Mouse (Mus musculus) thymus, adult 2 months (tissue): Measurements from ENCODE around the gene Gm35315.

ENCODE experiments used
- CTCF ChIP-seq: fragments of 200-500 bp; IDR thresholded peaks from 2 replicates; pipeline ENCODE4 v1.5.1; 2012; ENCODE audit warnings: mild to moderate bottlenecking, control low read depth, low read length, moderate library complexity, borderline replicate concordance; ENCODE audit not compliant: control insufficient read depth, poor library complexity, insufficient read depth; ENCODE audit errors: extremely low read depth
- POLR2A ChIP-seq: fragments of 200-500 bp; IDR thresholded peaks from 2 replicates; pipeline ENCODE4 v1.6.1; 2012; ENCODE audit warnings: mild to moderate bottlenecking, low read length, control low read depth, moderate library complexity; ENCODE audit not compliant: control insufficient read depth, poor library complexity, insufficient read depth; ENCODE audit errors: extremely low read depth

DNA sequence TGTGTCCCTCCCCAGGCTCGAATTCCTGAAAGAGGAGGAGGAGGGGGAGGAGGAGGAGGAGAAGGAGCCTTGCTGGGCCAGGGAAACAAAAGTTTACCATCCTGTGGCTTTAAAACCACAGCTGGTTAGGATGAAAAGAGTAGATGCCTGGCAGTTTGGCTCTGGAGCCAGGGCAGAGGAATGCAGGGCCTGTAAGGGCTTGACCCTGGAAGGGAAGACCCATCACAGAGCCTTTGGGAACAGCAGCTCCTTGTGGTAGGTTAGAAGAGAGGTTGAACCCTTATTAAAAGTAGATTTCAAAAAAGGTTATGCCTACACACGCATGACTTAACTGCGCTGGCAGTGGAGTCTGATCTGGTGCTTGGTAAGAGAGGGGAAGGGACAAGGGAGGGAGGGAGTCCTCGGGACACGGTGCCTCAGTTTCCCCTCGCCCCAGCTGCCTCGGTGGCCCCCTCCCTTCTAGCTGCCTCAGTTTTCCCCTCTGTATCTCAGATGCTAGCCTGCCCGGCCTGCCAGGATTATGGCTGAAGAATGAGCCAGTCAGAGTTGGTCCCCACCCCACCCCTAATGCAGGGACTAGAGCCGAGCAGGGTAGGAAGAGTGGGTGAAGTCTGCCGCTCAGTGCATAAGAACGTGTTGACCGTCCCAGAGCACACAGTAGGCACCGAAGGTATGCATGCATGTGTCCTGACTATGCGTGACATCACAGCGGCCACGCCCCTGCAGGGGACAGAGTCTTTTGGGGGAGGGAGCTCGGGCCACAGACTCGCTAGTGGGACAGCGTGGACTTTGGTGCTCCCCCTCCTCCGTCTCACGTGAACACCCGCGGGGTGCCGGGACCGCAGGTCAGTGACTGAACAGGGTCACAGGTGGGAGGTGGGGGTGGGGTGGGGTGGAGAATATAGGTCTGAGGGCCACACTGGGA, 5.7 kb upstream of the Gm35315 start, which contains the start of gene Plcxd1:
- TF ChIP-seq CTCF (no peak), POLR2A (no peak)
